Mouse (Mus musculus) G1E (cell line): ENCODE measurements around the gene Prrt2. TPM values are rescaled to one million over a fixed set of nuclear protein-coding genes. Genes with fewer than 3 reads are reported as not detected.
A peak's percentile ranks its signal among the peaks of the same experiment; 100 is the strongest.

ENCODE experiments used
- ATAC-seq: 2 replicates; pipeline ENCODE4 v1.8.0; 2016; ENCODE audit warnings: mild to moderate bottlenecking; ENCODE audit not compliant: insufficient number of reproducible peaks, poor library complexity, low FRiP score, severe bottlenecking; ENCODE audit errors: extremely low read depth
- DNase-seq: peaks from one replicate; pipeline ENCODE4 v3.0.0; 2012; ENCODE audit warnings: low spot score
- H3K27me3 ChIP-seq: 2 replicates; pipeline ENCODE4 v1.6.1; 2012; ENCODE audit warnings: mild to moderate bottlenecking, low read length, inconsistent platforms; ENCODE audit not compliant: insufficient read depth
- H3K36me3 ChIP-seq: replicated peaks from 2 replicates; pipeline ENCODE3; 2012; ENCODE audit warnings: mild to moderate bottlenecking, inconsistent platforms
- H3K4me1 ChIP-seq: 2 replicates; pipeline ENCODE4 v1.6.1; 2012; ENCODE audit warnings: low read depth, low read length, inconsistent platforms, mixed read lengths; ENCODE audit not compliant: insufficient read depth
- H3K4me3 ChIP-seq: 2 replicates; pipeline ENCODE4 v1.5.1; 2012; ENCODE audit warnings: low read depth, mild to moderate bottlenecking, inconsistent platforms, low read length, moderate library complexity, mixed read lengths
- H3K9me3 ChIP-seq: replicated peaks from 2 replicates; pipeline ENCODE4 v1.6.1; 2012; ENCODE audit warnings: inconsistent platforms
- CTCF ChIP-seq: IDR thresholded peaks from 2 replicates; pipeline ENCODE4 v1.5.1; 2012; ENCODE audit warnings: low read depth, low read length, inconsistent platforms, mixed read lengths
- GATA1 ChIP-seq: IDR thresholded peaks from 2 replicates; pipeline ENCODE4 v1.6.1; 2012; ENCODE audit warnings: borderline replicate concordance, low read length, inconsistent platforms, mixed read lengths
- GATA2 ChIP-seq: IDR thresholded peaks from 2 replicates; pipeline ENCODE4 v1.6.1; 2012; ENCODE audit warnings: low read depth, low read length, inconsistent platforms, borderline replicate concordance
- POLR2AphosphoS5 ChIP-seq: IDR thresholded peaks from 2 replicates; pipeline ENCODE4 v1.6.1; 2012; ENCODE audit warnings: low read depth, low read length, inconsistent platforms; ENCODE audit not compliant: insufficient replicate concordance
- TAL1 ChIP-seq: conservative IDR thresholded peaks from 2 replicates; pipeline ENCODE4 v1.6.1; 2012; ENCODE audit warnings: low read depth, low read length, inconsistent platforms, mixed read lengths
- polyA plus RNA-seq: library from polyadenylated mRNA; stranded (reverse); fragments of >175 nt; gene quantifications from 2 replicates; pipeline ENCODE4 v1.2.3, GENCODE M21; 2012
- total RNA-seq, 2 experiments: library from RNA; stranded (forward) in 1 of 2; stranded (reverse) in 1 of 2; fragments of 200-1000 nt in 1 of 2; fragments of >200 nt in 1 of 2; fragmentation: Nextera tagmentation in 1 of 2; gene quantifications; 2 replicates each; pipeline ENCODE4 v1.2.3; 2014 to 2017

Gene Prrt2
- total and polyA plus RNA-seq, 3 experiments: 2.0 to 6.4 TPM; not detected in 1

DNA sequence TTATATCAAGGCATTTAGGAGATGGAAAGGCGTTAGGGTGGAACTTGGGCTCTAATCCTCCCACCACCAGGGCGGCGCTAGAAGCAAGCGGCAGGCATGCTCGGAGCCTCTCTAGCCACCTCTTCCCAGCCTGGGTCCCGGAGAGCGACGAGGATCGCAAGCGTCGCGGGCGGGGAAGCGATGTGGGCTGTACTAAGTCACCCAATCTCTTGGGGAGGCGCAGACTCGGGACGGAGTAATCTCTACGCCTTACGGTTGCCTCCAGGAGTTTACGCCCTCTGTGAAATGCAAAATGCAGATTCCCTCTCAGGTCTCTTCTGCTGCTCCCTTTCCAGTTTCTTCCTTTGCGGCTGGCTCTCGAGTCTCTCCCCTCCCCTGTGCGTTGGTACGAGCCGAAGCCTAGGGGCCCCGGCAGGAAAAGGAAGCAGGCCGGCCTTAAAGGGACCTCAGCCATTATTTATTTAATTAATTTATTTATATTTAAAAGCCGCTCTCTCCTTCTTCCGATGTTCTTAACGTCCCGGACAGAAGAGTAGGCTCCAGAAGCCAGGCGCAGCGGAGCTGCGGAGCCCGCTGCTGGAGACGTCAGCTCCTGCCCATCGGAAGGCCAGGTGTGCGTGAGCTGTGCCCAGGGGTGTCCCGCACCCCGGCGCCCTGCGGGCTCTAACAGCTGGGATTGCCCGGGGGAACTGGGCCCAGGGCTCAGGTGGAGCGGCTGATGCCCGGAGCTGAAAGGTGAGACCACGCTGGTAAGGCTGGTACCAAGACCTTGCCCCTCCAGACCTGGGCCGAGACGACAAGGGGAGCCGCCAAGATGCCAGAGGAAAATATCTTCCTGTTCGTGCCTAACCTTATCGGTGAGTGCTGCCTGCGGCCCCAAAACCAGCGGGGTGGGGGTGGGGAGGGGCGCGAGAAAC is 44.8 kb downstream of the Prrt2 start, which contains the start of gene Cdiptos:
Gene Cdiptos (minus strand): TSS at position 149 of the 917 bp plus-strand sequence.
- no peaks in the 10 kb centered on the region for H3K9me3 ChIP-seq
- ATAC-seq: peak; percentile 95
- peak; percentile 88 for DNase-seq
- H3K27me3 ChIP-seq: peaks cover 8% of the 10 kb centered on the region
- TF ChIP-seq TAL1: no peak
- peak; percentile 70 for TF ChIP-seq CTCF
- no peak for TF ChIP-seq GATA2
- TF ChIP-seq POLR2AphosphoS5: no peak
- peaks cover 42% of the 10 kb centered on the region for H3K4me1 ChIP-seq
- peaks cover 37% of the 10 kb centered on the region for H3K36me3 ChIP-seq
- peak within 1 kb of the TSS; percentile 92 for H3K4me3 ChIP-seq

DNA sequence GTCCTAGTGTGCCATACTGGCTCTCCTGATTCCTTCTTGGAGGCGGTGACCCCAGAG is 45.3 kb downstream of the Prrt2 start, which contains the start of gene Cdipt:
Gene Cdipt (plus strand): TSS at position 22 of the 57 bp plus-strand sequence.
- peaks cover 8% of the 10 kb centered on the region for H3K27me3 ChIP-seq
- peak within 1 kb of the TSS; percentile 92 for H3K4me3 ChIP-seq
- peaks cover 33% of the 10 kb centered on the region for H3K36me3 ChIP-seq
- no peak for DNase-seq
- TF ChIP-seq POLR2AphosphoS5 (no peak), CTCF (no peak), GATA2 (no peak), GATA1 (no peak), TAL1 (no peak)
- H3K9me3 ChIP-seq: no peaks in the 10 kb centered on the region
- peaks cover 41% of the 10 kb centered on the region for H3K4me1 ChIP-seq
- ATAC-seq: no peak

DNA sequence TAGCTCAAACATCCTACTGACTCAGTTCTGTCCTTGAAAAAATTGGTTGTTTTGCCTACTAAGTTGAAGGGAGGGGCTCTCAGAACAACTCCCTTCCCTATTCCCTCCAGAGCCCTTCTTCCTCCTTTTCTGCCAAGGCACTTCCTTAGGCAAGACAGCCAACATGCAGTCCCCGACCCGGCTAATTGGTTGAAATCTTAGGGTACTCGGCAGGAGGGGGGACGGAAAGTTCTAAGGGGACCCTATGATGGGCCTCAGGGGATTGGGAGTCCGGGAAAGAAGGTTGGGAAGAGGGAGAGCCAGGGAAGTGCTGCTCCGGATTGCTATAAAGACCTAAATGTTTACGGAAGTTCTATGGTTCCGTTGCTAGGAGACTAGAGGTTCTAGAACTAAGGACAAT is 45.5 kb downstream of the Prrt2 start:
- peaks cover 41% of the 10 kb centered on the region for H3K4me1 ChIP-seq
- TF ChIP-seq CTCF (no peak), GATA1 (no peak), POLR2AphosphoS5 (no peak), GATA2 (no peak), TAL1 (no peak)
- peaks cover 31% of the 10 kb centered on the region for H3K36me3 ChIP-seq
- H3K9me3 ChIP-seq: no peaks in the 10 kb centered on the region
- H3K4me3 ChIP-seq: peak overlapping the region; percentile 92
- ATAC-seq: no peak
- peaks cover 8% of the 10 kb centered on the region for H3K27me3 ChIP-seq
- no peak for DNase-seq

Other genes starting within 250 kb of the Prrt2 start
Only the 20 nearest of the 32 such genes appear.
- not detected in 2 replicates for gene Doc2a, start 173.8 kb downstream of the Prrt2 start, total RNA-seq (2014; fragmentation: Nextera tagmentation)
- gene Doc2a, start 173.8 kb downstream of the Prrt2 start, total RNA-seq (2017): 0.11 and 0.23 TPM in 2 replicates
- not detected in 2 replicates for gene Doc2a, start 173.8 kb downstream of the Prrt2 start, polyA plus RNA-seq
- 46.8 and 53.2 TPM in 2 replicates for gene Hirip3, start 159.2 kb downstream of the Prrt2 start, total RNA-seq (2014; fragmentation: Nextera tagmentation)
- 90.4 and 115 TPM in 2 replicates for gene Hirip3, start 159.2 kb downstream of the Prrt2 start, total RNA-seq (2017)
- gene Hirip3, start 159.2 kb downstream of the Prrt2 start, polyA plus RNA-seq: 158 and 159 TPM in 2 replicates
- 106 and 136 TPM in 2 replicates for gene Ino80e, start 158.8 kb downstream of the Prrt2 start, total RNA-seq (2014; fragmentation: Nextera tagmentation)
- gene Ino80e, start 158.8 kb downstream of the Prrt2 start, total RNA-seq (2017): 50.7 and 60.3 TPM in 2 replicates
- 893 and 1,187 TPM in 2 replicates for gene Ino80e, start 158.8 kb downstream of the Prrt2 start, polyA plus RNA-seq
- 42.9 and 53.6 TPM in 2 replicates for gene Taok2, start 136.5 kb downstream of the Prrt2 start, total RNA-seq (2014; fragmentation: Nextera tagmentation)
- gene Taok2, start 136.5 kb downstream of the Prrt2 start, total RNA-seq (2017): 36.2 and 38.3 TPM in 2 replicates
- gene Taok2, start 136.5 kb downstream of the Prrt2 start, polyA plus RNA-seq: 181 and 222 TPM in 2 replicates
- 33.6 and 38.7 TPM in 2 replicates for gene Tmem219, start 98.3 kb downstream of the Prrt2 start, total RNA-seq (2014; fragmentation: Nextera tagmentation)
- 32.9 and 42.2 TPM in 2 replicates for gene Tmem219, start 98.3 kb downstream of the Prrt2 start, total RNA-seq (2017)
- gene Tmem219, start 98.3 kb downstream of the Prrt2 start, polyA plus RNA-seq: 66.6 and 86.4 TPM in 2 replicates
- gene Kctd13, start 92.3 kb downstream of the Prrt2 start, total RNA-seq (2014; fragmentation: Nextera tagmentation): 22.4 and 25.3 TPM in 2 replicates
- gene Kctd13, start 92.3 kb downstream of the Prrt2 start, total RNA-seq (2017): 6.2 and 8.6 TPM in 2 replicates
- 23.4 and 30.7 TPM in 2 replicates for gene Kctd13, start 92.3 kb downstream of the Prrt2 start, polyA plus RNA-seq
- not detected in 2 replicates for gene Asphd1, start 71.6 kb downstream of the Prrt2 start, total RNA-seq (2014; fragmentation: Nextera tagmentation)
- not detected in 2 replicates for gene Asphd1, start 71.6 kb downstream of the Prrt2 start, total RNA-seq (2017)
- not detected in 2 replicates for gene Asphd1, start 71.6 kb downstream of the Prrt2 start, polyA plus RNA-seq
- gene Sez6l2, start 70.6 kb downstream of the Prrt2 start, total RNA-seq (2014; fragmentation: Nextera tagmentation): 4.2 and 8.0 TPM in 2 replicates
- gene Sez6l2, start 70.6 kb downstream of the Prrt2 start, total RNA-seq (2017): 0.22 and 0.46 TPM in 2 replicates
- 0.32 and 0.34 TPM in 2 replicates for gene Sez6l2, start 70.6 kb downstream of the Prrt2 start, polyA plus RNA-seq
- gene Cdipt, start 45.3 kb downstream of the Prrt2 start, total RNA-seq (2014; fragmentation: Nextera tagmentation): 37.5 and 44.6 TPM in 2 replicates
- 62.0 and 63.8 TPM in 2 replicates for gene Cdipt, start 45.3 kb downstream of the Prrt2 start, total RNA-seq (2017)
- 91.2 and 108 TPM in 2 replicates for gene Cdipt, start 45.3 kb downstream of the Prrt2 start, polyA plus RNA-seq
- 2.0 TPM in 1 of 2 replicates, not detected in the other for gene Cdiptos, start 45.1 kb downstream of the Prrt2 start, total RNA-seq (2014; fragmentation: Nextera tagmentation)
- gene Cdiptos, start 45.1 kb downstream of the Prrt2 start, total RNA-seq (2017): 0.55 and 1.2 TPM in 2 replicates
- gene Cdiptos, start 45.1 kb downstream of the Prrt2 start, polyA plus RNA-seq: 0.07 and 0.18 TPM in 2 replicates
- gene Mvp, start 6.6 kb downstream of the Prrt2 start, total RNA-seq (2014; fragmentation: Nextera tagmentation): 5.9 and 10.6 TPM in 2 replicates
- 22.8 and 28.0 TPM in 2 replicates for gene Mvp, start 6.6 kb downstream of the Prrt2 start, total RNA-seq (2017)
- gene Mvp, start 6.6 kb downstream of the Prrt2 start, polyA plus RNA-seq: 13.7 and 13.9 TPM in 2 replicates
- gene Pagr1b, start 4.7 kb downstream of the Prrt2 start, total RNA-seq (2014; fragmentation: Nextera tagmentation): not detected in 2 replicates
- 1.0 TPM in 1 of 2 replicates, not detected in the other for gene Pagr1b, start 4.7 kb downstream of the Prrt2 start, total RNA-seq (2017)
- gene Pagr1b, start 4.7 kb downstream of the Prrt2 start, polyA plus RNA-seq: 4.6 and 6.2 TPM in 2 replicates
- 36.2 and 40.1 TPM in 2 replicates for gene Pagr1a, start 3.9 kb downstream of the Prrt2 start, total RNA-seq (2014; fragmentation: Nextera tagmentation)
- 46.5 and 51.2 TPM in 2 replicates for gene Pagr1a, start 3.9 kb downstream of the Prrt2 start, total RNA-seq (2017)
- gene Pagr1a, start 3.9 kb downstream of the Prrt2 start, polyA plus RNA-seq: 30.4 and 56.1 TPM in 2 replicates
- 21.4 and 35.9 TPM in 2 replicates for gene Gm42742, start 114 bp downstream of the Prrt2 start, total RNA-seq (2014; fragmentation: Nextera tagmentation)
- gene Gm42742, start 114 bp downstream of the Prrt2 start, total RNA-seq (2017): 0.93 and 9.2 TPM in 2 replicates
- 128 and 159 TPM in 2 replicates for gene Gm42742, start 114 bp downstream of the Prrt2 start, polyA plus RNA-seq
- 122 and 130 TPM in 2 replicates for gene Maz, start 5.8 kb upstream of the Prrt2 start, total RNA-seq (2014; fragmentation: Nextera tagmentation)
- gene Maz, start 5.8 kb upstream of the Prrt2 start, total RNA-seq (2017): 81.3 and 113 TPM in 2 replicates
- 641 and 824 TPM in 2 replicates for gene Maz, start 5.8 kb upstream of the Prrt2 start, polyA plus RNA-seq
- 71.3 and 74.6 TPM in 2 replicates for gene Kif22, start 21.3 kb upstream of the Prrt2 start, total RNA-seq (2014; fragmentation: Nextera tagmentation)
- 88.0 and 101 TPM in 2 replicates for gene Kif22, start 21.3 kb upstream of the Prrt2 start, total RNA-seq (2017)
- gene Kif22, start 21.3 kb upstream of the Prrt2 start, polyA plus RNA-seq: 41.8 and 44.2 TPM in 2 replicates
- 2.9 TPM in 1 of 2 replicates, not detected in the other for gene Zg16, start 66.1 kb upstream of the Prrt2 start, total RNA-seq (2014; fragmentation: Nextera tagmentation)
- 0.17 TPM in 1 of 2 replicates, not detected in the other for gene Zg16, start 66.1 kb upstream of the Prrt2 start, total RNA-seq (2017)
- gene Zg16, start 66.1 kb upstream of the Prrt2 start, polyA plus RNA-seq: not detected in 2 replicates
- gene AI467606, start 70.1 kb upstream of the Prrt2 start, total RNA-seq (2014; fragmentation: Nextera tagmentation): 39.5 and 42.1 TPM in 2 replicates
- gene AI467606, start 70.1 kb upstream of the Prrt2 start, total RNA-seq (2017): 42.2 and 50.8 TPM in 2 replicates
- 134 and 143 TPM in 2 replicates for gene AI467606, start 70.1 kb upstream of the Prrt2 start, polyA plus RNA-seq
- gene Qprt, start 101.0 kb upstream of the Prrt2 start, total RNA-seq (2014; fragmentation: Nextera tagmentation): 4.5 and 8.0 TPM in 2 replicates
- gene Qprt, start 101.0 kb upstream of the Prrt2 start, total RNA-seq (2017): 2.0 and 3.7 TPM in 2 replicates
- 1.2 and 1.9 TPM in 2 replicates for gene Qprt, start 101.0 kb upstream of the Prrt2 start, polyA plus RNA-seq
- gene Spn, start 116.6 kb upstream of the Prrt2 start, total RNA-seq (2014; fragmentation: Nextera tagmentation): 52.8 and 55.4 TPM in 2 replicates
- 251 and 278 TPM in 2 replicates for gene Spn, start 116.6 kb upstream of the Prrt2 start, total RNA-seq (2017)
- 81.4 and 90.2 TPM in 2 replicates for gene Spn, start 116.6 kb upstream of the Prrt2 start, polyA plus RNA-seq